Mouse (Mus musculus): ENCODE results near the gene Mtmr3. TPM values are rescaled to one million over a fixed set of nuclear protein-coding genes. Genes with fewer than 3 reads are reported as not detected.

The Mtmr3 gene
- 20.5 and 21.7 TPM in 2 replicates for polyA plus RNA-seq (2015; fragmentation: Nextera tagmentation; extraction: Ambion mirVana)

GRCm38 (mm10) chr11:4594608-4595500 lies at the start of gene Mtmr3:
Gene Mtmr3, minus strand, starts transcription at chr11:4594863.
- peaks cover 3% of the 10 kb centered on the region; the same call in 1 of the 2 replicates for H3K4me1 ChIP-seq (replicated peaks)
- WGBS: 5% methylated on average over 41 of the region's 53 CpGs
- H3K27me3 ChIP-seq (replicated peaks): no peaks in the 10 kb centered on the region
- H3K36me3 ChIP-seq: no peaks in the 10 kb centered on the region
- peak within 1 kb of the TSS; percentile 56 for H3K4me2 ChIP-seq (replicated peaks)
- H3K27ac ChIP-seq: peak within 1 kb of the TSS; percentile 89
- H3K4me3 ChIP-seq (replicated peaks): peak within 1 kb of the TSS; percentile 90
- no peaks in the 10 kb centered on the region for H3K9me3 ChIP-seq
- H3K9ac ChIP-seq: peak within 1 kb of the TSS; percentile 86
- ATAC-seq: peak; percentile 97

- Histone ChIP-seq H3K4me3 (replicated peaks) (no peak overlapping the region), H3K9ac (no peak overlapping the region), H3K4me1 (replicated peaks) (0 out of 2 replicates have a peak, but pooled peaks cover 7% of the 10 kb centered on the region), H3K9me3 (no peaks in the 10 kb centered on the region), H3K36me3 (peaks cover 12% of the 10 kb centered on the region; the same call in 1 of the 2 replicates), H3K27me3 (replicated peaks) (no peaks in the 10 kb centered on the region), H3K27ac (no peak overlapping the region), H3K4me2 (replicated peaks) (no peak overlapping the region)
- no peak for ATAC-seq
- WGBS: 62% methylated on average over 5 of the region's 5 CpGs
Observed at GRCm38 (mm10) chr11:4643722-4644121, 49.1 kb upstream of the Mtmr3 start.

GRCm38 (mm10) chr11:4641185-4641584 lies 46.5 kb upstream of the Mtmr3 start:
- Histone ChIP-seq H3K4me3 (replicated peaks) (no peak overlapping the region), H3K36me3 (0 out of 2 replicates have a peak, but pooled peaks cover 3% of the 10 kb centered on the region), H3K27ac (no peak overlapping the region), H3K4me1 (replicated peaks) (0 out of 2 replicates have a peak, but pooled peaks cover 14% of the 10 kb centered on the region), H3K9ac (no peak overlapping the region), H3K9me3 (no peaks in the 10 kb centered on the region), H3K4me2 (replicated peaks) (no peak overlapping the region), H3K27me3 (replicated peaks) (no peaks in the 10 kb centered on the region)
- no peak for ATAC-seq

GRCm38 (mm10) chr11:4638261-4638660 lies 43.6 kb upstream of the Mtmr3 start:
- no peak overlapping the region for H3K27ac ChIP-seq

GRCm38 (mm10) chr11:4637534-4638234 lies 43.0 kb upstream of the Mtmr3 start, which contains the start of gene Ascc2:
Gene Ascc2, plus strand, starts transcription at chr11:4637747.
- ATAC-seq: peak; percentile 97
- peak within 1 kb of the TSS; percentile 68 for H3K9ac ChIP-seq
- no peaks in the 10 kb centered on the region for H3K27me3 ChIP-seq (replicated peaks)
- H3K4me2 ChIP-seq (replicated peaks): peak within 1 kb of the TSS; percentile 73
- 0 out of 2 replicates have a peak, but pooled peaks cover 3% of the 10 kb centered on the region for H3K36me3 ChIP-seq
- WGBS: under 1% methylated on average over 35 of the region's 35 CpGs
- 0 out of 2 replicates have a peak, but pooled peaks cover 14% of the 10 kb centered on the region for H3K4me1 ChIP-seq (replicated peaks)
- H3K4me3 ChIP-seq (replicated peaks): peak within 1 kb of the TSS; percentile 84
- H3K27ac ChIP-seq: peak within 1 kb of the TSS; percentile 83
- H3K9me3 ChIP-seq: no peaks in the 10 kb centered on the region

More at GRCm38 (mm10) chr11:4638261-4638660, 43.6 kb upstream of the Mtmr3 start:
- peak; percentile 21; the same call in 1 of the 2 replicates for ATAC-seq
- 21% methylated on average over 7 of the region's 7 CpGs for WGBS
- Histone ChIP-seq H3K4me2 (replicated peaks) (peak overlapping the region; percentile 73), H3K36me3 (0 out of 2 replicates have a peak, but pooled peaks cover 3% of the 10 kb centered on the region), H3K4me3 (replicated peaks) (peak overlapping the region; percentile 84), H3K4me1 (replicated peaks) (0 out of 2 replicates have a peak, but pooled peaks cover 14% of the 10 kb centered on the region), H3K27me3 (replicated peaks) (no peaks in the 10 kb centered on the region), H3K9ac (peak overlapping the region; percentile 68), H3K9me3 (no peaks in the 10 kb centered on the region)

GRCm38 (mm10) chr11:4636782-4637342 lies 42.2 kb upstream of the Mtmr3 start:
- WGBS: 56% methylated on average over 5 of the region's 5 CpGs
- H3K9ac ChIP-seq: no peak overlapping the region
- no peak overlapping the region for H3K4me3 ChIP-seq (replicated peaks)
- H3K27ac ChIP-seq: peak overlapping the region; percentile 5; the same call in 1 of the 2 replicates
- no peaks in the 10 kb centered on the region for H3K9me3 ChIP-seq
- 0 out of 2 replicates have a peak, but pooled peaks cover 14% of the 10 kb centered on the region for H3K4me1 ChIP-seq (replicated peaks)
- H3K27me3 ChIP-seq (replicated peaks): no peaks in the 10 kb centered on the region
- 0 out of 2 replicates have a peak, but pooled peaks cover 3% of the 10 kb centered on the region for H3K36me3 ChIP-seq
- ATAC-seq: peak; percentile 26; the same call in 1 of the 2 replicates
- peak overlapping the region; percentile 73 for H3K4me2 ChIP-seq (replicated peaks)

- Histone ChIP-seq H3K9ac (no peak overlapping the region), H3K4me2 (replicated peaks) (no peak overlapping the region), H3K4me1 (replicated peaks) (peaks cover 18% of the 10 kb centered on the region; the same call in 1 of the 2 replicates), H3K9me3 (no peaks in the 10 kb centered on the region), H3K36me3 (no peaks in the 10 kb centered on the region), H3K4me3 (replicated peaks) (no peak overlapping the region), H3K27me3 (replicated peaks) (no peaks in the 10 kb centered on the region), H3K27ac (no peak overlapping the region)
- WGBS: 56% methylated on average over 5 of the region's 5 CpGs
- ATAC-seq: no peak
Observed at GRCm38 (mm10) chr11:4634395-4634794, 39.7 kb upstream of the Mtmr3 start.

GRCm38 (mm10) chr11:4633420-4633819 lies 38.8 kb upstream of the Mtmr3 start:
- no peak for ATAC-seq
- Histone ChIP-seq H3K4me3 (replicated peaks) (no peak overlapping the region), H3K36me3 (no peaks in the 10 kb centered on the region), H3K4me2 (replicated peaks) (no peak overlapping the region), H3K9ac (no peak overlapping the region), H3K27ac (no peak overlapping the region), H3K27me3 (replicated peaks) (no peaks in the 10 kb centered on the region), H3K9me3 (no peaks in the 10 kb centered on the region), H3K4me1 (replicated peaks) (peaks cover 10% of the 10 kb centered on the region; the same call in 1 of the 2 replicates)
- 35% methylated on average over 2 of the region's 2 CpGs for WGBS

GRCm38 (mm10) chr11:4629861-4630280 lies 35.2 kb upstream of the Mtmr3 start:
- Histone ChIP-seq H3K9me3 (no peaks in the 10 kb centered on the region), H3K4me2 (replicated peaks) (no peak overlapping the region), H3K27ac (no peak overlapping the region), H3K36me3 (no peaks in the 10 kb centered on the region), H3K27me3 (replicated peaks) (no peaks in the 10 kb centered on the region), H3K9ac (no peak overlapping the region), H3K4me1 (replicated peaks) (peaks cover 6% of the 10 kb centered on the region; the same call in 1 of the 2 replicates), H3K4me3 (replicated peaks) (no peak overlapping the region)
- ATAC-seq: no peak
- WGBS: 17% methylated on average over 8 of the region's 8 CpGs

- peaks cover 6% of the 10 kb centered on the region; the same call in 1 of the 2 replicates for H3K4me1 ChIP-seq (replicated peaks)
- no peak overlapping the region for H3K27ac ChIP-seq
- H3K27me3 ChIP-seq (replicated peaks): no peaks in the 10 kb centered on the region
- H3K4me3 ChIP-seq (replicated peaks): no peak overlapping the region
- no peak for ATAC-seq
- H3K4me2 ChIP-seq (replicated peaks): no peak overlapping the region
- no peaks in the 10 kb centered on the region for H3K36me3 ChIP-seq
- no peak overlapping the region for H3K9ac ChIP-seq
- WGBS: 78% methylated on average over 7 of the region's 7 CpGs
- no peaks in the 10 kb centered on the region for H3K9me3 ChIP-seq
Observed at GRCm38 (mm10) chr11:4627636-4628035, 33.0 kb upstream of the Mtmr3 start.

- Histone ChIP-seq H3K27me3 (replicated peaks) (no peaks in the 10 kb centered on the region), H3K9ac (no peak overlapping the region), H3K4me1 (replicated peaks) (peaks cover 6% of the 10 kb centered on the region; the same call in 1 of the 2 replicates), H3K4me3 (replicated peaks) (no peak overlapping the region), H3K36me3 (no peaks in the 10 kb centered on the region), H3K9me3 (no peaks in the 10 kb centered on the region), H3K27ac (no peak overlapping the region), H3K4me2 (replicated peaks) (no peak overlapping the region)
- ATAC-seq: no peak
- WGBS: 80% methylated on average over 7 of the region's 7 CpGs
Observed at GRCm38 (mm10) chr11:4625931-4626330, 31.3 kb upstream of the Mtmr3 start.
